8 mouse cellular contexts compared by ENCODE assay signal in the genomic region with DNA sequence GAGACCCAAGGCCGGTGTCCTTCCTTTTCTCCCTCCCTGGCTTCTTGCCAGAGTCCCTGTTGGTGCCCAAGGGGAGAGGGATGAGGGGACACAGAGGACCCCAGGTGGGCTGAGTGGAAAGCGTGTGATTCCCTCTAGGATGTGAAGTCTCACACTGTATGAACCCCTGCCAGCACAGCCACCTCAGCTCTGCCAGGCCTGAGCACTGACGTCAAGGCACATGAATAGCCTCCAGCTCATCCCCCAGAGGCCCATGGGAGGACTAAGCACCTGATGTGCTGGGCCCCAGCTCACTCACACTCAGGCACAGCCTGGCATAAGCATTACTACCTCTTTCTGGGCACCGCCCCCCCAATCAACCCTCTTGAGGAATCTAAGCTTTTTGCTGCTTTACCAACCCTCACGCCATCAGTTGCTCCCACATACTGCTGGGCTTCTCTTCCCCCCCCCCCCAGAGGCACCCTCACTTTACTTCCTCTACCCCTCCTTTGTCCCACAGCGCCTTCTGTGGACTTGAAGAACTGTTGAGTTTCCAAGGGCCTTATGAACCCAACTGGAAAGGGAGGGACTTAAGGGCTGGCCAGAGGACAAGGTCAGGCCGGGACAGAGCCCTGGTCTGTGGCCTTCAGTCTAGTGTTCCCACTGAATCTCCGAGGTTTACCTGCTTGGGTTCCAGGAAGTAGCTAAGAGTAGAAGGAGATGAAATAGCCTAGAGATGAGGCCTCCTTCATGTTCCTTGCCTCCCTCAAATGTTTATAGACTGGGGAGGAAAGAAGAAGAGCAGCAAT. TPM values are rescaled to one million over a fixed set of nuclear protein-coding genes. Genes with fewer than 3 reads are reported as not detected.
DNase-seq lines count a peak whose midpoint lies in the region; ATAC-seq and TF ChIP-seq lines count a peak whose summit lies in the region.

No protein-coding gene starts in this region.

- no peak for TF ChIP-seq POLR2A in bone marrow macrophage, adult 2 months (IDR thresholded peaks at IDR 0.05; ENCODE audit: borderline replicate concordance, low read depth, low read length)
- TF ChIP-seq POLR2A in small intestine, adult 2 months (IDR thresholded peaks at IDR 0.05; ENCODE audit: low read depth, low read length): no peak

- H3K27ac ChIP-seq in kidney, embryonic 16.5 days (ENCODE audit: low read length): no peak overlapping the region
- peak overlapping the region; percentile 11 for H3K27ac ChIP-seq in bone marrow macrophage, adult 2 months (ENCODE audit: insufficient read depth, low read depth, low read length)
- peak overlapping the region; percentile 68 for H3K27ac ChIP-seq in heart, embryonic 12.5 days (ENCODE audit: poor library complexity, severe bottlenecking)
- H3K27ac ChIP-seq in small intestine, adult 2 months (ENCODE audit: insufficient read depth, low read depth, low read length): peak overlapping the region; percentile 37; the same call in 1 of the 2 replicates

- peaks cover 12% of the 10 kb centered on the region; the same call in 1 of the 2 replicates for H3K4me1 ChIP-seq in kidney, embryonic 16.5 days (ENCODE audit: insufficient read depth, low read length)
- H3K4me1 ChIP-seq in bone marrow macrophage, adult 2 months (ENCODE audit: control insufficient read depth, insufficient read depth, low read length): peaks cover 25% of the 10 kb centered on the region
- peaks cover 55% of the 10 kb centered on the region for H3K4me1 ChIP-seq in heart, embryonic 12.5 days (replicated peaks)
- H3K4me1 ChIP-seq in small intestine, adult 2 months (ENCODE audit: control insufficient read depth, insufficient read depth, insufficient read length, low read length): peaks cover 17% of the 10 kb centered on the region

- TF ChIP-seq CTCF in bone marrow macrophage, adult 2 months (IDR thresholded peaks at IDR 0.05; ENCODE audit: low read depth, low read length): no peak
- TF ChIP-seq CTCF in small intestine, adult 2 months (IDR thresholded peaks at IDR 0.05; ENCODE audit: extremely low read depth, insufficient read length, insufficient replicate concordance, low read depth, low read length): no peak

- no peaks in the 10 kb centered on the region for H3K9me3 ChIP-seq in kidney, embryonic 16.5 days (ENCODE audit: low read length)
- H3K9me3 ChIP-seq in heart, embryonic 12.5 days (replicated peaks): no peaks in the 10 kb centered on the region

- no peaks in the 10 kb centered on the region for H3K27me3 ChIP-seq in kidney, embryonic 16.5 days (ENCODE audit: insufficient read depth, low read length)
- H3K27me3 ChIP-seq in heart, embryonic 12.5 days (replicated peaks): no peaks in the 10 kb centered on the region
- no peaks in the 10 kb centered on the region for H3K27me3 ChIP-seq in small intestine, adult 2 months (ENCODE audit: control insufficient read depth, insufficient read depth, low read length)

- no peak overlapping the region for H3K4me3 ChIP-seq in kidney, embryonic 16.5 days (ENCODE audit: low read length)
- H3K4me3 ChIP-seq in bone marrow macrophage, adult 2 months (ENCODE audit: insufficient read depth, low read length): no peak overlapping the region
- no peak overlapping the region for H3K4me3 ChIP-seq in heart, embryonic 12.5 days
- H3K4me3 ChIP-seq in small intestine, adult 2 months (ENCODE audit: low read depth, low read length): no peak overlapping the region

- no peak overlapping the region for H3K4me2 ChIP-seq in kidney, embryonic 16.5 days (replicated peaks; ENCODE audit: low read depth, low read length)
- no peak overlapping the region for H3K4me2 ChIP-seq in heart, embryonic 12.5 days

- H3K36me3 ChIP-seq in kidney, embryonic 16.5 days (ENCODE audit: insufficient read depth, low read length): no peaks in the 10 kb centered on the region
- H3K36me3 ChIP-seq in heart, embryonic 12.5 days: peaks cover 26% of the 10 kb centered on the region; the same call in 1 of the 2 replicates
- H3K36me3 ChIP-seq in small intestine, adult 2 months (ENCODE audit: control insufficient read depth, insufficient read depth, low read length): no peaks in the 10 kb centered on the region

- ATAC-seq in kidney, embryonic 16.5 days (ENCODE audit: low FRiP score, low TSS enrichment): no peak
- ATAC-seq in heart, embryonic 12.5 days (ENCODE audit: insufficient number of reproducible peaks, low FRiP score): 0 out of 2 replicates have a peak, but pooled peaks have one; percentile 40

- H3K9ac ChIP-seq in kidney, embryonic 16.5 days (replicated peaks; ENCODE audit: low read length): no peak overlapping the region
- peak overlapping the region; percentile 16; the same call in 1 of the 2 replicates for H3K9ac ChIP-seq in heart, embryonic 12.5 days

- peak; percentile 21 for DNase-seq in kidney, postnatal 14 days
- no peak for DNase-seq in cerebellum, adult 9-11 months
- no peak for DNase-seq in layer of hippocampus, adult 9-10 months (ENCODE audit: low spot score)
- no peak for DNase-seq in urinary bladder, adult 2 months (ENCODE audit: low spot score)

- WGBS in kidney, embryonic 16.5 days: 83% methylated on average over 8 of the region's 8 CpGs
- 76% methylated on average over 8 of the region's 8 CpGs for WGBS in heart, embryonic 12.5 days
- 81% methylated on average over 8 of the region's 8 CpGs for WGBS in small intestine, adult 2 months

RNA-seq across cellular contexts. Expression of a gene that starts 40.8 kb away (rescaled TPM):
- polyA plus RNA-seq in kidney, embryonic 16.5 days (2015; fragmentation: Nextera tagmentation; extraction: Ambion mirVana): 18.2 and 19.2 TPM in 2 replicates
- 1.6 and 3.8 TPM in 2 replicates for polyA plus RNA-seq in bone marrow macrophage, adult 2 months (2012; ENCODE audit: insufficient read depth, insufficient read length, missing spikeins)
- polyA plus RNA-seq in heart, embryonic 12.5 days (2016; fragmentation: Nextera tagmentation; extraction: Ambion mirVana): 228 and 230 TPM in 2 replicates
- 0.18 and 0.25 TPM in 2 replicates for polyA plus RNA-seq in small intestine, adult 2 months (2012; rRNA removed)
- 18.8 and 25.7 TPM in 2 replicates for polyA plus RNA-seq in urinary bladder, adult 2 months (2012; rRNA removed)

RNA-seq across cellular contexts. Expression of a gene that starts 58.9 kb away (rescaled TPM):
- 21.8 and 25.5 TPM in 2 replicates for polyA plus RNA-seq in kidney, embryonic 16.5 days (2015; fragmentation: Nextera tagmentation; extraction: Ambion mirVana)
- polyA plus RNA-seq in bone marrow macrophage, adult 2 months (2012; ENCODE audit: insufficient read depth, insufficient read length, missing spikeins): 7.1 and 8.0 TPM in 2 replicates
- 8.1 and 8.4 TPM in 2 replicates for polyA plus RNA-seq in heart, embryonic 12.5 days (2016; fragmentation: Nextera tagmentation; extraction: Ambion mirVana)
- polyA plus RNA-seq in small intestine, adult 2 months (2012; rRNA removed): 4.0 and 8.3 TPM in 2 replicates
- polyA plus RNA-seq in urinary bladder, adult 2 months (2012; rRNA removed): 8.4 and 9.3 TPM in 2 replicates
